ENCODE assay signal across 7 mouse cellular contexts in the genomic region with DNA sequence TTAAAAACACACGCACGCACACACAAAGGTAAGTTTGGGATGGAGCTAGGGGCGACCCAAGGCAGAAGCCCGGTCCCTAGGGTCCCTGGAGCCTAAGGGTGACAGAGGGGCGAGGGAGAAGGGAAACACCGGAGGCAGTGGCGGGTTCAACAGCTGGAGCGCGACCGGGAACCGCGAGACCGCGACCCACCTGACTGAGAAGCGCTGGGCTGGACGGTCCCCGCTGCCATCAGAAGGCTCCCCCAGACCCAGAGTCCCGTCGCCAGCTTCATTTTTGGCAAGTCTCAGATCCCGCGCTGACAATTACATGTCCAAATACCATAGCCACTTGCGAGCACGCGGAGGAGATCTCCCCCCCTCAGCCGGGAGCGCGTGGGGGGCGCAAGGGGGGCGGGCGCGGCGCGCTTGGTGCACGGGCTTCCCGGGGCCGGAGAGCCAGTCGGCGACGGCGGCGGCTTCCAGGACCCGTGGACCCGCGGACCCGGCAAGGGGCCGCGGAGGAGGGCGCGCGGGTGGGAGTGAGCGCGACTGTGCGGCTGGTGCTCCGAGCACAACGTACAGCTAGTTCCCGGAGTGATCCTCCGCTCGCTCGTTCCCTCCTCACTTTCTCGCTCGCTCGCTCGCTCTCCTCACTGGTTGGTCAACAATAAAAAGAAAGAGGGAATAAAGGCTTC. TPM values are rescaled to one million over a fixed set of nuclear protein-coding genes. Genes with fewer than 3 reads are reported as not detected.
DNase-seq lines count a peak whose midpoint lies in the region; ATAC-seq lines count a peak whose summit lies in the region.

Gene Erbb4 (minus strand): TSS at position 575 of the 674 bp plus-strand sequence.

- H3K4me3 ChIP-seq in forebrain, embryonic 16.5 days (replicated peaks; ENCODE audit: low read length): peak within 1 kb of the TSS; percentile 78
- peak within 1 kb of the TSS; percentile 54 for H3K4me3 ChIP-seq in intestine, embryonic 14.5 days (ENCODE audit: low read depth, low read length)
- H3K4me3 ChIP-seq in midbrain, embryonic 15.5 days: peak within 1 kb of the TSS; percentile 95

- H3K9ac ChIP-seq in forebrain, embryonic 16.5 days (replicated peaks; ENCODE audit: low read depth, low read length): peak within 1 kb of the TSS; percentile 77
- 0 out of 2 replicates have a peak within 1 kb of the TSS, but pooled peaks have one; percentile 7 for H3K9ac ChIP-seq in intestine, embryonic 14.5 days (ENCODE audit: low read length)
- H3K9ac ChIP-seq in midbrain, embryonic 15.5 days: peak within 1 kb of the TSS; percentile 76

- H3K36me3 ChIP-seq in forebrain, embryonic 16.5 days (ENCODE audit: control insufficient read depth, insufficient read depth): no peaks in the 10 kb centered on the region
- H3K36me3 ChIP-seq in intestine, embryonic 14.5 days (ENCODE audit: control insufficient read depth, insufficient read depth, low read length): no peaks in the 10 kb centered on the region
- no peaks in the 10 kb centered on the region for H3K36me3 ChIP-seq in midbrain, embryonic 15.5 days (replicated peaks)

- H3K4me2 ChIP-seq in forebrain, embryonic 16.5 days (ENCODE audit: low read length): peak within 1 kb of the TSS; percentile 98
- H3K4me2 ChIP-seq in intestine, embryonic 14.5 days (ENCODE audit: low read length): peak within 1 kb of the TSS; percentile 100
- peak within 1 kb of the TSS; percentile 97 for H3K4me2 ChIP-seq in midbrain, embryonic 15.5 days

- peaks cover 31% of the 10 kb centered on the region for H3K4me1 ChIP-seq in forebrain, embryonic 16.5 days (replicated peaks; ENCODE audit: control insufficient read depth, insufficient read depth, low read length)
- peaks cover 13% of the 10 kb centered on the region for H3K4me1 ChIP-seq in intestine, embryonic 14.5 days (replicated peaks; ENCODE audit: control insufficient read depth, insufficient read depth, low read length)
- H3K4me1 ChIP-seq in midbrain, embryonic 15.5 days: peaks cover 22% of the 10 kb centered on the region

- peaks cover 22% of the 10 kb centered on the region for H3K27me3 ChIP-seq in forebrain, embryonic 16.5 days (replicated peaks; ENCODE audit: control insufficient read depth, insufficient read depth, low read length)
- peaks cover 62% of the 10 kb centered on the region for H3K27me3 ChIP-seq in intestine, embryonic 14.5 days (replicated peaks; ENCODE audit: control insufficient read depth, insufficient read depth, low read length)
- peaks cover 6% of the 10 kb centered on the region for H3K27me3 ChIP-seq in midbrain, embryonic 15.5 days (replicated peaks)

- DNase-seq in adrenal gland, postnatal 10 days: peak; percentile 13
- peak; percentile 14 to 49 for DNase-seq in cerebellum, adult 18-20 months
- peak; percentile 71 for DNase-seq in intestine, embryonic 14.5 days (ENCODE audit: low spot score)
- DNase-seq in left cerebral cortex, postnatal 25 days (ENCODE audit: low spot score in 2 of 2): peak; percentile 6 to 31

- H3K9me3 ChIP-seq in forebrain, embryonic 16.5 days (ENCODE audit: control insufficient read depth, low read length): no peaks in the 10 kb centered on the region
- no peaks in the 10 kb centered on the region for H3K9me3 ChIP-seq in intestine, embryonic 14.5 days (ENCODE audit: control insufficient read depth, low read length)
- H3K9me3 ChIP-seq in midbrain, embryonic 15.5 days: no peaks in the 10 kb centered on the region

- ATAC-seq in forebrain, embryonic 16.5 days: peak; percentile 68
- ATAC-seq in intestine, embryonic 14.5 days (replicated peaks; ENCODE audit: low FRiP score, low TSS enrichment, low read depth): no peak; the same call in 1 of the 2 replicates
- peak; percentile 65 for ATAC-seq in midbrain, embryonic 15.5 days (replicated peaks)
- no peak for ATAC-seq in erythroid progenitor cell, adult 5-6 weeks (replicated peaks; ENCODE audit: low FRiP score, poor library complexity, severe bottlenecking)

- under 1% methylated on average over 63 of the region's 63 CpGs for whole genome bisulfite sequencing in forebrain, embryonic 16.5 days
- under 1% methylated on average over 59 of the region's 63 CpGs for WGBS in intestine, embryonic 14.5 days
- under 1% methylated on average over 59 of the region's 63 CpGs for WGBS in midbrain, embryonic 15.5 days

- intact Hi-C loops in left cerebral cortex, postnatal 25 days (cut with DNase I): no loop called here

- peak within 1 kb of the TSS; percentile 74 for H3K27ac ChIP-seq in forebrain, embryonic 16.5 days (ENCODE audit: low read length)
- H3K27ac ChIP-seq in intestine, embryonic 14.5 days (ENCODE audit: low read depth): no peak within 1 kb of the TSS
- H3K27ac ChIP-seq in midbrain, embryonic 15.5 days: peak within 1 kb of the TSS; percentile 81

RNA-seq across cellular contexts. Expression of gene Erbb4, which starts in this region (rescaled TPM):
- 1 to 10 TPM; 1.2 to 1.4 TPM for total RNA-seq in adrenal gland, postnatal 10 days (2021)
- polyA plus RNA-seq in forebrain, embryonic 16.5 days (2015; fragmentation: Nextera tagmentation; extraction: Ambion mirVana): 14.0 and 15.6 TPM in 2 replicates
- polyA plus RNA-seq in intestine, embryonic 14.5 days (2014; fragmentation: Nextera tagmentation; extraction: Ambion mirVana): 0.08 TPM in 1 of 2 replicates, not detected in the other
- total RNA-seq in left cerebral cortex, postnatal 25 days (2021): 10 to 100 TPM; 55.8 to 61.4 TPM
- polyA plus RNA-seq in midbrain, embryonic 15.5 days (2015; fragmentation: Nextera tagmentation; extraction: Ambion mirVana): 15.8 and 15.9 TPM in 2 replicates
- not detected in 2 replicates for total RNA-seq in erythroid progenitor cell, adult 5-6 weeks (2015; ENCODE audit: low replicate concordance)
- not detected in 2 replicates for total RNA-seq in erythroid progenitor cell, adult 5-6 weeks (2017; ENCODE audit: low replicate concordance)

Comparison
In these comparisons a context has a peak if more than half of its experiments do, and no peak if none do; other contexts are left out.
1. RNA of gene Erbb4 (total RNA-seq): 55.8 to 61.4 TPM in left cerebral cortex, postnatal 25 days; 1.2 to 1.4 TPM in adrenal gland, postnatal 10 days and not detected in erythroid progenitor cell, adult 5-6 weeks; every median in the first group is over 10 times any median in the second.
2. RNA of gene Erbb4 (polyA plus RNA-seq): 15.8 to 15.9 TPM in midbrain, embryonic 15.5 days and 14.0 to 15.6 TPM in forebrain, embryonic 16.5 days; 0.08 TPM in intestine, embryonic 14.5 days; every median in the first group is over 10 times any median in the second.
3. Peak in DNase-seq, H3K4me3 ChIP-seq, H3K9ac ChIP-seq and H3K4me2 ChIP-seq in intestine, embryonic 14.5 days; RNA of the gene not detected or under 1 TPM.
4. DNase-seq: peak in every context shown above with its lines; median percentile 71 in intestine, embryonic 14.5 days; 32 in cerebellum, adult 18-20 months; 18 in left cerebral cortex, postnatal 25 days; 13 in adrenal gland, postnatal 10 days.
5. ATAC-seq: peak in forebrain, embryonic 16.5 days (single experiment) and midbrain, embryonic 15.5 days (single experiment); none in intestine, embryonic 14.5 days (single experiment) and erythroid progenitor cell, adult 5-6 weeks (single experiment).
6. H3K9ac ChIP-seq: peak in every context shown above with its lines; median percentile 77 in forebrain, embryonic 16.5 days; 76 in midbrain, embryonic 15.5 days; 7 in intestine, embryonic 14.5 days.
7. Peak in every context shown above with its lines, with median percentiles within 50 percentile points of each other: H3K4me2 ChIP-seq and H3K4me3 ChIP-seq.